Mouse (Mus musculus): ENCODE measurements around the gene Tcf23.

Gene Tcf23

GRCm38 (mm10) chr5:30949654-30950326, 18.7 kb upstream of the Tcf23 start:
- DNase-seq (ENCODE audit: low spot score in 2 of 2) = peak; percentile 90 to 91

GRCm38 (mm10) chr5:30950451-30950850, 18.0 kb upstream of the Tcf23 start:
- no peak for DNase-seq (ENCODE audit: low spot score in 2 of 2)

- no peak for DNase-seq (ENCODE audit: low spot score in 2 of 2)
These were observed 17.5 kb upstream of the Tcf23 start for GRCm38 (mm10) chr5:30950922-30951321.

- no peak for DNase-seq (ENCODE audit: low spot score in 2 of 2)
These were observed 16.8 kb upstream of the Tcf23 start for GRCm38 (mm10) chr5:30951706-30952105.

GRCm38 (mm10) chr5:30952551-30952950, 15.9 kb upstream of the Tcf23 start:
- no peak for DNase-seq (ENCODE audit: low spot score in 2 of 2)

- no peak for DNase-seq (ENCODE audit: low spot score in 2 of 2)
These were observed 14.4 kb upstream of the Tcf23 start for GRCm38 (mm10) chr5:30954065-30954464.

- DNase-seq (ENCODE audit: low spot score in 2 of 2) = no peak
These were observed 13.9 kb upstream of the Tcf23 start for GRCm38 (mm10) chr5:30954556-30954955.

- DNase-seq (ENCODE audit: low spot score in 2 of 2) = no peak
These were observed 12.7 kb upstream of the Tcf23 start for GRCm38 (mm10) chr5:30955751-30956150.

GRCm38 (mm10) chr5:30957891-30958290, 10.6 kb upstream of the Tcf23 start:
- DNase-seq (ENCODE audit: low spot score in 2 of 2) = no peak

GRCm38 (mm10) chr5:30959198-30959854, 9.1 kb upstream of the Tcf23 start:
- no peak for DNase-seq (ENCODE audit: low spot score in 2 of 2)

GRCm38 (mm10) chr5:30959966-30960501, 8.4 kb upstream of the Tcf23 start, which contains the start of gene Preb:
Gene Preb, minus strand, starts transcription at chr5:30960361.
- peak; percentile 98 for DNase-seq (ENCODE audit: low spot score in 2 of 2)

- no peak for DNase-seq (ENCODE audit: low spot score in 2 of 2)
These were observed 7.6 kb upstream of the Tcf23 start for GRCm38 (mm10) chr5:30960814-30961213.

- no peak for DNase-seq (ENCODE audit: low spot score in 2 of 2)
These were observed 6.6 kb upstream of the Tcf23 start for GRCm38 (mm10) chr5:30961545-30962505.

GRCm38 (mm10) chr5:30963916-30964315, 4.5 kb upstream of the Tcf23 start:
- no peak for DNase-seq (ENCODE audit: low spot score in 2 of 2)

GRCm38 (mm10) chr5:30966189-30966588, 2.3 kb upstream of the Tcf23 start:
- no peak for DNase-seq (ENCODE audit: low spot score in 2 of 2)

- no peak for DNase-seq (ENCODE audit: low spot score in 2 of 2)
These were observed 978 bp downstream of the Tcf23 start for GRCm38 (mm10) chr5:30969440-30969839.

- DNase-seq (ENCODE audit: low spot score in 2 of 2) = peak in 1 of 2 experiments; percentile 85
These were observed 6.6 kb downstream of the Tcf23 start for GRCm38 (mm10) chr5:30974870-30975656.

- no peak for DNase-seq (ENCODE audit: low spot score in 2 of 2)
These were observed 13.9 kb downstream of the Tcf23 start for GRCm38 (mm10) chr5:30982357-30982756.

GRCm38 (mm10) chr5:30992980-30993676, 24.7 kb downstream of the Tcf23 start:
- DNase-seq (ENCODE audit: low spot score in 2 of 2) = no peak

- no peak for DNase-seq (ENCODE audit: low spot score in 2 of 2)
These were observed 25.6 kb downstream of the Tcf23 start for GRCm38 (mm10) chr5:30994074-30994473.

Measured in urinary bladder, postnatal 4 days (tissue).